Mouse (Mus musculus) liver, embryonic 14.5 days (tissue): ENCODE measurements around the gene Dolk. TPM values are rescaled to one million over a fixed set of nuclear protein-coding genes. Genes with fewer than 3 reads are reported as not detected.

Source experiments
- ATAC-seq: fragments of 200-750 bp; cut with Nextera tagmentation; 2 replicates; pipeline ENCODE4 v1.8.0; 2017; ENCODE audit warnings: moderate number of reproducible peaks, mild to moderate bottlenecking, moderate library complexity; ENCODE audit not compliant: insufficient read depth
- DNase-seq, 3 experiments: peaks; one replicate each; pipeline ENCODE4 v3.0.0-alpha.2; 2012 to 2013; ENCODE audit warnings: low read depth in 3 of 3, low spot score in 3 of 3
- H3K27ac ChIP-seq: fragments of 300-500 bp; sonication (generic); 2 replicates; pipeline ENCODE4 v1.5.1; 2014; ENCODE audit warnings: moderate library complexity, mild to moderate bottlenecking, control low read depth, inconsistent platforms
- H3K27me3 ChIP-seq: fragments of 300-500 bp; sonication (generic); 2 replicates; pipeline ENCODE4 v1.6.1; 2014; ENCODE audit warnings: mild to moderate bottlenecking, low read length, moderate library complexity; ENCODE audit not compliant: control insufficient read depth, insufficient read depth
- H3K36me3 ChIP-seq: fragments of 300-500 bp; sonication (generic); replicated peaks from 2 replicates; pipeline ENCODE4 v1.6.1; 2014; ENCODE audit warnings: low read depth; ENCODE audit not compliant: control insufficient read depth, insufficient read depth
- H3K4me1 ChIP-seq, 2 experiments: fragments of 200-500 bp in 1 of 2; fragments of 300-500 bp in 1 of 2; sonication (generic) in 1 of 2; replicated peaks; 2 replicates each; pipeline ENCODE4 v1.6.1; 2012 to 2014; ENCODE audit warnings: antibody characterized with exemption in 1 of 2, inconsistent platforms in 1 of 2, low read length in 1 of 2; ENCODE audit not compliant: control insufficient read depth in 2 of 2, insufficient read depth in 2 of 2
- H3K4me2 ChIP-seq: fragments of 300-500 bp; sonication (generic); 2 replicates; pipeline ENCODE4 v1.6.1; 2014; ENCODE audit warnings: low read depth, mild to moderate bottlenecking, control low read depth, moderate library complexity
- H3K4me3 ChIP-seq, 2 experiments: fragments of 200-500 bp in 1 of 2; fragments of 300-500 bp in 1 of 2; sonication (generic) in 1 of 2; 2 replicates each; pipeline ENCODE4 v1.5.1; 2012 to 2014; ENCODE audit warnings: low read depth in 2 of 2, low read length in 2 of 2, mild to moderate bottlenecking in 2 of 2, control low read depth in 1 of 2, inconsistent platforms in 1 of 2, moderate library complexity in 1 of 2; ENCODE audit not compliant: insufficient read depth in 1 of 2
- H3K9ac ChIP-seq: fragments of 300-500 bp; sonication (generic); replicated peaks from 2 replicates; pipeline ENCODE4 v1.6.1; 2014; ENCODE audit warnings: mild to moderate bottlenecking, control low read depth, moderate library complexity
- H3K9me3 ChIP-seq: fragments of 300-500 bp; sonication (generic); 2 replicates; pipeline ENCODE4 v1.6.1; 2016; ENCODE audit warnings: low read length, mixed read lengths; ENCODE audit not compliant: control insufficient read depth
- CTCF ChIP-seq: IDR thresholded peaks from 2 replicates; pipeline ENCODE4 v1.5.1; 2016; ENCODE audit warnings: antibody characterized with exemption, low read depth, control low read depth
- EP300 ChIP-seq: IDR thresholded peaks from 2 replicates; pipeline ENCODE4 v1.6.1; 2016; ENCODE audit warnings: antibody characterized with exemption, low read depth
- WGBS: fragments of 180-500 bp; shearing (Covaris S2); extraction: QIAGEN DNeasy Blood & Tissue Kit; methylation state at CpG from one replicate; pipeline ENCODE4 v1.1.7; 2014; ENCODE audit not compliant: insufficient replicate concordance; 5-methylcytosine and 5-hydroxymethylcytosine counted together
- polyA plus RNA-seq, 2 experiments: library from polyadenylated mRNA; depleted of rRNA in 1 of 2; stranded (reverse) in 1 of 2; unstranded in 1 of 2; fragments of >200 nt; fragmentation: Nextera tagmentation in 1 of 2; extraction: Ambion mirVana in 1 of 2; gene quantifications; 2 replicates each; pipeline versions ENCODE4 v1.2.1 to v1.2.3; 2012 to 2014

Dolk gene
- polyA plus RNA-seq, 2 experiments: 4.6 to 11.4 TPM

- Histone ChIP-seq H3K4me2 (no peak overlapping the region), H3K4me1 (no peaks in the 10 kb centered on the region), H3K27me3 (no peaks in the 10 kb centered on the region), H3K4me3 (no peak overlapping the region), H3K36me3 (peaks cover 48% of the 10 kb centered on the region), H3K27ac (no peak overlapping the region), H3K9ac (no peak overlapping the region), H3K9me3 (no peaks in the 10 kb centered on the region)
- 79% methylated on average over 7 of the region's 7 CpGs for WGBS
- no peak for ATAC-seq
- no peak for TF ChIP-seq EP300
- TF ChIP-seq CTCF: no peak
- DNase-seq: no peak
Observed at GRCm38 (mm10) chr2:30323111-30323510, 37.0 kb upstream of the Dolk start.

DNA sequence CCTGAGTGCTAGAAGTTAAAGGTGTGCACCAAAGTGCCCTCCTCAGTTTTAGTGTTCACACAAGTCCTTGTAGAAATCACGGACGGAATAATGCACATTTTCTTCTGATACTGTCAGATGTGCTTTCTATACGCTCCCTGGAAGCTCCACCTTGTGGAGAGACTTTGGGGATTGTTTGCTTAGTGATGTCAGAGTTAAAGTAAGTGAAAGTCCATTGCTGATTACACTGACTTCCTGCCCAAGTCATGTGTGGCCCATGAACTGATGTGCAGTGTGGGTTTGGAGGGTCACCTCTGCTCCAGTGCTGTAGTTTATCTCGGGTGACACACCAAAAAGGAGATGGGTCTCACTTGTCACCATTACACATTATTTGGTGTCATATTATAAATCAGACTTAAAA lies 33.1 kb upstream of the Dolk start:
- no peaks in the 10 kb centered on the region for H3K4me1 ChIP-seq
- WGBS: 74% methylated on average over 4 of the region's 4 CpGs
- H3K27ac ChIP-seq: no peak overlapping the region
- no peak overlapping the region for H3K9ac ChIP-seq
- no peak overlapping the region for H3K4me2 ChIP-seq
- no peak for TF ChIP-seq EP300
- no peak for TF ChIP-seq CTCF
- peaks cover 49% of the 10 kb centered on the region for H3K36me3 ChIP-seq
- peak in 1 of 3 experiments; percentile 11 for DNase-seq
- H3K4me3 ChIP-seq: no peak overlapping the region
- no peaks in the 10 kb centered on the region for H3K9me3 ChIP-seq
- no peaks in the 10 kb centered on the region for H3K27me3 ChIP-seq
- ATAC-seq: peak; percentile 51; the same call in 1 of the 2 replicates

GRCm38 (mm10) chr2:30316955-30317354 lies 30.8 kb upstream of the Dolk start:
- H3K36me3 ChIP-seq: peaks cover 54% of the 10 kb centered on the region
- H3K9me3 ChIP-seq: no peaks in the 10 kb centered on the region
- no peaks in the 10 kb centered on the region for H3K27me3 ChIP-seq
- H3K4me2 ChIP-seq: no peak overlapping the region
- 83% methylated on average over 5 of the region's 5 CpGs for WGBS
- DNase-seq: no peak
- H3K27ac ChIP-seq: no peak overlapping the region
- H3K9ac ChIP-seq: no peak overlapping the region
- no peak overlapping the region for H3K4me3 ChIP-seq
- TF ChIP-seq EP300: no peak
- no peak for TF ChIP-seq CTCF
- ATAC-seq: no peak
- no peaks in the 10 kb centered on the region for H3K4me1 ChIP-seq

- no peaks in the 10 kb centered on the region for H3K27me3 ChIP-seq
- H3K36me3 ChIP-seq: peaks cover 60% of the 10 kb centered on the region
- WGBS: 83% methylated on average over 4 of the region's 4 CpGs
- DNase-seq (no peak), ATAC-seq (no peak)
- no peaks in the 10 kb centered on the region for H3K9me3 ChIP-seq
- H3K27ac ChIP-seq: no peak overlapping the region
- H3K4me2 ChIP-seq: no peak overlapping the region
- H3K4me3 ChIP-seq: no peak overlapping the region
- no peak for TF ChIP-seq CTCF
- TF ChIP-seq EP300: no peak
- H3K4me1 ChIP-seq: no peaks in the 10 kb centered on the region
- no peak overlapping the region for H3K9ac ChIP-seq
Observed at GRCm38 (mm10) chr2:30316136-30316535, 30.0 kb upstream of the Dolk start.

- H3K9ac ChIP-seq: no peak overlapping the region
- H3K4me1 ChIP-seq: no peaks in the 10 kb centered on the region
- no peak overlapping the region for H3K4me3 ChIP-seq
- 87% methylated on average over 2 of the region's 2 CpGs for WGBS
- no peaks in the 10 kb centered on the region for H3K27me3 ChIP-seq
- H3K4me2 ChIP-seq: no peak overlapping the region
- no peaks in the 10 kb centered on the region for H3K9me3 ChIP-seq
- H3K27ac ChIP-seq: no peak overlapping the region
- TF ChIP-seq CTCF (no peak), EP300 (no peak)
- no peak for DNase-seq
- no peak for ATAC-seq
- peaks cover 76% of the 10 kb centered on the region for H3K36me3 ChIP-seq
Observed at GRCm38 (mm10) chr2:30311481-30311880, 25.3 kb upstream of the Dolk start.

GRCm38 (mm10) chr2:30309351-30309750 lies 23.2 kb upstream of the Dolk start:
- H3K27me3 ChIP-seq: no peaks in the 10 kb centered on the region
- TF ChIP-seq CTCF: no peak
- 0 out of 2 replicates have a peak, but pooled peaks have one; percentile 10 for TF ChIP-seq EP300
- ATAC-seq (peak; percentile 52; the same call in 1 of the 2 replicates), DNase-seq (no peak)
- H3K4me3 ChIP-seq: no peak overlapping the region
- H3K9ac ChIP-seq: no peak overlapping the region
- no peaks in the 10 kb centered on the region for H3K9me3 ChIP-seq
- peaks cover 81% of the 10 kb centered on the region for H3K36me3 ChIP-seq
- H3K27ac ChIP-seq: no peak overlapping the region
- WGBS: 32% methylated on average over 3 of the region's 3 CpGs
- H3K4me1 ChIP-seq: no peaks in the 10 kb centered on the region
- no peak overlapping the region for H3K4me2 ChIP-seq
